Mouse (Mus musculus): ENCODE data around the gene Alk. TPM values are rescaled to one million over a fixed set of nuclear protein-coding genes. Genes with fewer than 3 reads are reported as not detected.

Alk gene
- polyA plus RNA-seq, 1 experiment from 2014 or later: 4.1 TPM

DNA sequence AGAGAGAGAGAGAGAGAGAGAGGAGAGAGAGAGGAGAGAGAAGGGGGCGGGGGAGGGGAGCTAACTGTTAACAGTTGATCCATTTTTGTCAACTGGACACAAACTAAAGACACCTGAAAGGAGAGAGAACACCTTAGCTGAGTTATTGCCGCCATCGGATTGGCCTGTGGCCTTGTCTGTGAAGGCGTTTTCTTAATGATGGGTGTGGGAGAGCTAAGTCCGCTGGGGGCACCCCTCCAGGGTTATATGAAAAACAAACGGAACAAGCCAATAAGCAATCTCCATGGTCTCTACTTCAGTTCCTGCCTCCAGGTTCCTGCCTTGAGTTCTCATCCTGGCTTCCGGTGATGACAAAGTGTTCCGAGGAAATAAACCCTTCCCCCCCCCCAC lies 734.2 kb downstream of the Alk start:
- Histone ChIP-seq H3K9me3 (no peaks in the 10 kb centered on the region), H3K4me2 (no peak overlapping the region), H3K9ac (no peak overlapping the region), H3K36me3 (no peaks in the 10 kb centered on the region), H3K4me1 (replicated peaks) (peaks cover 11% of the 10 kb centered on the region; the same call in 1 of the 2 replicates), H3K27me3 (peaks cover 4% of the 10 kb centered on the region; the same call in 1 of the 2 replicates), H3K27ac (replicated peaks) (no peak overlapping the region), H3K4me3 (no peak overlapping the region)
- WGBS: 90% methylated on average over 8 of the region's 8 CpGs
- ATAC-seq (ENCODE audit: low read depth): no peak

DNA sequence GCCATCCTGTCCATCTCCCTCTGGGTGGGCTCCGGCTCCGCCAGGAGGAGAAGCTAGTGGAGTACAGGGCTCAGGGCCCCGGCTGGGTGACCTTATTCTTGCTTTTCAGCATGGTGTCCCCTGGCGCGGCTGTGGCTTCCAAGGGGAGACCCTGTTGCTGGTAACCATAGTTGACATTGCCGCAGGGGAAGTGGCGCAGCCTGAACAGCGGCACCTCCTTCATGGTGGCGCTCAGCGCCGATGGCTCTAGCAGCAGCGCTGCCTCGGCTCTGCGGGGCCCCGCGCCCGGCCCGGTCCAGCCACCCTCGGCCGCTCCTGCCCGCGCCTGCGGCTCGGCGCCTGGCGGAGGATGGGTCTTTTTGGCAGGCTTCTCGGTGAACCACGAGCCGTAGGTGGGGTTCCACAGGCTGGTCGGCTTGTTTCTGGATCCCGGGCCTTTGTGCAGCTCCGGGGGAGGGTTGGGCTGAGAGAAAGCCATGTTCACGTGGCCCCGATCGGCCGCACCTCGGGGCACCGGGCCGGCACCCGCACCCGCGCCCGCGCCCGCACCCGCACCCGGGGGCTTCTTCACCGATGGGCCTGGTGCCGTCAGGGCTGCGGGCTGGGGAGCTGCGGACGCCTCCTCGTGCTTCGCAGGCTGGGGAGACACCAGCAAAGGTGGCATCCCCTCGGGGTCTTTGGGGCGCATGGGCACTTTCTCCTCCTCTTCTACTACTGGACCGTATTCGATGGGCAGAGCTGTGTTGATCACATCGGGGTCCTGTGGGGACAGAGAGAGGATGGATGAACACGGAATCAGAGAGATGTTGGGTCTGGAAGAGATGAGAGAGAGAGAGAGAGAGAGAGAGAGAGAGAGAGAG lies 734.8 kb downstream of the Alk start:
- ATAC-seq (ENCODE audit: low read depth): peak; percentile 81
- Histone ChIP-seq H3K9me3 (no peaks in the 10 kb centered on the region), H3K4me2 (peak overlapping the region; percentile 87), H3K27me3 (peaks cover 4% of the 10 kb centered on the region; the same call in 1 of the 2 replicates), H3K9ac (peak overlapping the region; percentile 82), H3K27ac (replicated peaks) (no peak overlapping the region), H3K36me3 (no peaks in the 10 kb centered on the region), H3K4me3 (peak overlapping the region; percentile 52), H3K4me1 (replicated peaks) (peaks cover 11% of the 10 kb centered on the region; the same call in 1 of the 2 replicates)
- 6% methylated on average over 60 of the region's 60 CpGs for WGBS

DNA sequence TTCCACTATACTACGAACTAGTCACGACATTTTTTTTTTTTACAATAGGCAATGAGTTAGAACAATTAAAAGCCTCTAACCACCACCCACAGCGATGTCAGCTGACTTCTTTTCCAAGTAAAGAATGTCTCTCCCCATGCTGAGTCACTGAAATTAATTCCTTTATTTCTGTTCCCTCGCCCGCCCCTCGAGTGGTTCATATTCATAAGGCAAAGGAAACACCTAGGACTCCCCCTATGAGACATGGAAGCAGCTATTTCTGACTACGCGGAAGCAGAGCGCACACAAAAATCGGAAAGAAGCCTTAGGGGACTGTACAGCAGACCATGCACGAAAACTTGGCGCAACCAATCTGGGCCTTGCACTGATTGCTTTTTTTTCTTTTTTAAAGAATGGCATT lies 735.6 kb downstream of the Alk start:
- no peak overlapping the region for H3K9ac ChIP-seq
- no peaks in the 10 kb centered on the region for H3K9me3 ChIP-seq
- WGBS: 67% methylated on average over 12 of the region's 12 CpGs
- H3K4me1 ChIP-seq (replicated peaks): peaks cover 11% of the 10 kb centered on the region; the same call in 1 of the 2 replicates
- H3K4me3 ChIP-seq: no peak overlapping the region
- no peaks in the 10 kb centered on the region for H3K36me3 ChIP-seq
- H3K27me3 ChIP-seq: peaks cover 4% of the 10 kb centered on the region; the same call in 1 of the 2 replicates
- H3K4me2 ChIP-seq: peak overlapping the region; percentile 87
- H3K27ac ChIP-seq (replicated peaks): no peak overlapping the region
- no peak for ATAC-seq (ENCODE audit: low read depth)

DNA sequence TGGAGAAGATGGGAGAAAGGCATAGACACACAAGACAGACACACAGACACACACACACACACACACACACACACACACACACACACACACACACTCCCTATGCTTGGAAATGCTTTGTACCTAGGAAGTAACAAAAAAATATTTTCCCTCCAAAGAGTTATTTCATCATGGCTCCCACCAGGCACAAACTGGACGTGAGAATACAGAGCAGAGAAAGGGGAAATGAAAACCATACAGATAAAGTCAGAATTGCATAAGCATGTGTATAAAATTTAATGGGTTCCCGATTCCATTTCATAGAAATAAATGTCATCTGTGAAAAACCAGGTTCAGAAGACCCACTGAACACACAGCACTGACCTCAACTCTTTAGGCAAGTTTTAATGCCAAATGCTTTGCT lies 736.5 kb downstream of the Alk start:
- no peak overlapping the region for H3K9ac ChIP-seq
- H3K4me3 ChIP-seq: no peak overlapping the region
- H3K27me3 ChIP-seq: peaks cover 4% of the 10 kb centered on the region; the same call in 1 of the 2 replicates
- H3K36me3 ChIP-seq: no peaks in the 10 kb centered on the region
- peaks cover 11% of the 10 kb centered on the region; the same call in 1 of the 2 replicates for H3K4me1 ChIP-seq (replicated peaks)
- no peak overlapping the region for H3K4me2 ChIP-seq
- 87% methylated on average over 2 of the region's 2 CpGs for WGBS
- no peak for ATAC-seq (ENCODE audit: low read depth)
- no peaks in the 10 kb centered on the region for H3K9me3 ChIP-seq
- no peak overlapping the region for H3K27ac ChIP-seq (replicated peaks)

DNA sequence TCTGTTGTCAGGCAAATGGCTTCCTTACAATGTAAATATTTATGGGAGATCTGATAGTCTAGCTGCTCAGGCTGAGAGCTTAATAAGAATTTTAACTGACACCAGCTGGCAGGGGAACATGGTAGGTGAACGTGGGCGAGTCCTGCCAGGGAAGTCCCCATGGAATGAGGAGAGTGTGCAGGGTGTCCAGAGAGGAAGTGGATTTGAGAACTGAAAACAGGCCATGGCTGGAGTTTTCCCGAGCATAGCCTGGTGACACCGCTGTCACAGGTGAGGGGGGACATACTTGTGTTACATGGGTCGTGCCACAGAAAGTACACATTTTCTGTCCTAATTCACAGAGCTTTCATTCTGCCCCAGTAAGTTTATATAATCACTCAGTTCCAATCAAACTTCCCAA lies 739.0 kb downstream of the Alk start:
- no peaks in the 10 kb centered on the region for H3K9me3 ChIP-seq
- no peak for ATAC-seq (ENCODE audit: low read depth)
- no peaks in the 10 kb centered on the region for H3K36me3 ChIP-seq
- peaks cover 11% of the 10 kb centered on the region; the same call in 1 of the 2 replicates for H3K4me1 ChIP-seq (replicated peaks)
- no peak overlapping the region for H3K4me3 ChIP-seq
- peaks cover 4% of the 10 kb centered on the region; the same call in 1 of the 2 replicates for H3K27me3 ChIP-seq
- no peak overlapping the region for H3K4me2 ChIP-seq
- H3K27ac ChIP-seq (replicated peaks): no peak overlapping the region
- WGBS: 80% methylated on average over 5 of the region's 5 CpGs
- H3K9ac ChIP-seq: no peak overlapping the region

DNA sequence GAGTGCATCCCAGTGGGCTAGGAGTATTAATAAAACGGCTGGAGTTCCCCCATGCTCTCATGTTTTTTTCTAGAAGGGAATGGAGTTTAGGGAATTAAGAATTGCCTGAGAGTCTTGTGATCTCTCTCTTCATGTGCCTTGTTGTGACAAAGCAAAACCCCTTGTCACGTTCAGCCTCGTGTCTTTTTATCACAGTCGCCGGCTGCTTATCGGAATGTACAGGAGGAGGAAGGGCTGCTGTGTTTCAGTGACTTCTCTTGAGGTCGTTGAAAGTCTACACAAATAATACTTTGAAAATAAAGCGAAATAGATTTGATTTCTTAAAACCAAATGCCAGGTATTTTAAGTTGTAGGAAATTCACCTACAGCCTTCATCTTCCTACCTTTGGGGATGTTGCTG lies 740.4 kb downstream of the Alk start:
- H3K9me3 ChIP-seq: no peaks in the 10 kb centered on the region
- H3K36me3 ChIP-seq: peaks cover 9% of the 10 kb centered on the region
- peaks cover 3% of the 10 kb centered on the region; the same call in 1 of the 2 replicates for H3K4me1 ChIP-seq (replicated peaks)
- H3K27me3 ChIP-seq: peaks cover 4% of the 10 kb centered on the region; the same call in 1 of the 2 replicates
- no peak overlapping the region for H3K27ac ChIP-seq (replicated peaks)
- H3K9ac ChIP-seq: no peak overlapping the region
- no peak overlapping the region for H3K4me3 ChIP-seq
- no peak for ATAC-seq (ENCODE audit: low read depth)
- H3K4me2 ChIP-seq: no peak overlapping the region
- WGBS: 88% methylated on average over 8 of the region's 8 CpGs

DNA sequence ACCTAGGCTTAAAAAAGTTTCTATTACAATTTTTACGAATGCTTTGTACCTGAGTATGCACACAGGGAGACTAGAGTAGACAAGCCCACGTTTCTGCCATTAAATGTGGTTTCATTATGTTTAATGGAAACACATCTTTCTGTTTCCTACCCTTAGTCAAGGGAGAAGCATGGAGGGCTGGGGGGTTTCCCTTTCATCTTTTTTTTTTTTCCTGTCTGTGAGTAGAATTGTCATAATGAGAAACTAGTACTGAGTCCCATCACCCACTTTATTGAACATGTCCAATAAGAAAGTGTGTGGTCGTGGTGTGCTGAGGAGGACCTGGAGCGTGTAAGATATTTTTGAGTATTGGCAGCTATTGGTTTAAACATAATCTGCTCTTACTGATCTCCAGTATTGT lies 741.5 kb downstream of the Alk start:
- Histone ChIP-seq H3K4me1 (replicated peaks) (no peaks in the 10 kb centered on the region), H3K27ac (replicated peaks) (no peak overlapping the region), H3K27me3 (no peaks in the 10 kb centered on the region), H3K4me3 (no peak overlapping the region), H3K36me3 (peaks cover 11% of the 10 kb centered on the region), H3K9me3 (no peaks in the 10 kb centered on the region), H3K4me2 (no peak overlapping the region), H3K9ac (no peak overlapping the region)
- WGBS: 90% methylated on average over 4 of the region's 4 CpGs
- no peak for ATAC-seq (ENCODE audit: low read depth)

DNA sequence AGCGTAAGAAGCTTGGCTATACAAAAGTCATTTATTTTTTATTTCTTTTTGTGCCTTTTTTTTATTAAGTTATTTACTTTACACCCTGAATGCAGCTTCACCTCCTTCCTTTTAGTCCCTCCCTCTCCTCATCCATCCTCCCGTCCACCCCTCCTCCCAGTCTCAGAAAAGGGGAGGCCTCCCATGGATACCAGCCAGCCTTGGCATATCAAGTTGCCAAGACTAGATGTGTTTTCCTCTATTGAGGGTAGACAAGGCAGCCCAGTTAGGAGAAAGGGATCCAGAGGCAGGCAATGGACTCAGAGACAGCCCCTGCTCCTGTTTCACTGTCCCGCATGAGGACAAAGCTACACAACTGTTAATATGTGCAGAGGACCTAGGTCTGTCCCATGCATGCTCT lies 742.2 kb downstream of the Alk start:
- no peak overlapping the region for H3K4me2 ChIP-seq
- H3K4me1 ChIP-seq (replicated peaks): no peaks in the 10 kb centered on the region
- no peaks in the 10 kb centered on the region for H3K9me3 ChIP-seq
- WGBS: 86% methylated on average over 3 of the region's 3 CpGs
- no peak overlapping the region for H3K27ac ChIP-seq (replicated peaks)
- peaks cover 11% of the 10 kb centered on the region for H3K36me3 ChIP-seq
- H3K9ac ChIP-seq: no peak overlapping the region
- H3K4me3 ChIP-seq: no peak overlapping the region
- H3K27me3 ChIP-seq: no peaks in the 10 kb centered on the region
- no peak for ATAC-seq (ENCODE audit: low read depth)

DNA sequence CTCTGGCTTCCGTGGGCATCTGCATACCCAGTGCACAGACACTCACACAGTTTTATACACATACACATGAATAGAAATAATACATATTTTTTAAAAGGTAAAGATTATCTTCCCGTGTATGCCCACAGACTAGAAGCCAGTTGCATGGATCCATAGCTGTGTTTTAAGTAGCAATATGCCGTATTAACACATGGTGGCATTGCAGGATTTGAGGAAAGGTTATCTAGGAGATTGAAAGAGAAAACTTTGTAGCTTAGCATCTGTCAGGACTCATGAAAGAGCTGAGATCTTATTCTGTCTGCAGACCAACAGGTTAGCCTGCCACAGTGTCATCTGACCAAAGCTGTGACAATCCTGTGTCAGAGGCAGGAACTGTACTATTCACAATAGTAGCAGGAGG lies 772.5 kb downstream of the Alk start:
- H3K4me1 ChIP-seq (replicated peaks): no peaks in the 10 kb centered on the region
- no peak overlapping the region for H3K27ac ChIP-seq (replicated peaks)
- no peaks in the 10 kb centered on the region for H3K27me3 ChIP-seq
- WGBS: 88% methylated on average over 3 of the region's 3 CpGs
- H3K9me3 ChIP-seq: no peaks in the 10 kb centered on the region
- H3K4me3 ChIP-seq: no peak overlapping the region
- peaks cover 38% of the 10 kb centered on the region for H3K36me3 ChIP-seq
- ATAC-seq (ENCODE audit: low read depth): no peak; the same call in 1 of the 2 replicates
- no peak overlapping the region for H3K9ac ChIP-seq
- H3K4me2 ChIP-seq: no peak overlapping the region

DNA sequence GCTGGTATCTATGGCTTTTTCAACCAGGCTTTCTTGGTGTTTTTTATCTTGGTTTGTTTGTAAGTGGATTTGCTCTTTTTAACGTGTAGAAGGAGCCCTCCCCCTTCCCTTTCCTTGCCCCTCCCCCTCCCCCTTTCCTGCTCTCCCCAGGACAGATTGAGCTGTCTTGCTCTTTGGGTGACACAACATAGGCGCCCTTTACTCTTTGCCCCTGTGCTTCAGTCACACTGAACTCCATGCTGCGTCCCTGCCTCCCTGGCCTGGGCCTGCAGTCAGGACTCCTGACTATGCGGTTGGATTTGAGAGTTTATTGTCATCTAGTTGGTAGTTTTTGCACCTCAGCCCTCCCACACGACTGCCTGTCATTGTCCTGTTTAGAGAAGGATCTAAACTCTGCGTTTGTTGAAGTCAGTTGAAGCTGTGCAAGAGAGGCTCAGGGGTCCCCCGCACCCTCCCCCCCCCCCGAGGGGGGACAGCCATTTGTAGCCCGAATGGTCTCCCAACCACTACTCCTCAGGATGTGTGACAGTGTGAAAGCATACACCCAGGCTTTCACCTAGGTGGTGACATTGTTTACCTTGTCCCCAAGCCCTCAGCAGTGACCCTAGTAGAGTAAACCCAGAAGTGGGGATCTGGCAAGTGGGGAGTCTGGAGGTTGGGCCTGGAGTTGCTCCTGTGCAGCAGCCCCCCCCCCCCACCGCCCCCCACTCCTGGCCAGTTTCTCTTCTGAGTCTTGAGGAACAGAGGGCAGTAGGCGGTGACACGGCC lies 775.6 kb downstream of the Alk start:
- H3K27ac ChIP-seq (replicated peaks): no peak overlapping the region
- H3K36me3 ChIP-seq: peaks cover 43% of the 10 kb centered on the region
- ATAC-seq (ENCODE audit: low read depth): no peak
- no peak overlapping the region for H3K4me3 ChIP-seq
- no peak overlapping the region for H3K9ac ChIP-seq
- H3K9me3 ChIP-seq: no peaks in the 10 kb centered on the region
- peaks cover 7% of the 10 kb centered on the region for H3K4me1 ChIP-seq (replicated peaks)
- H3K4me2 ChIP-seq: no peak overlapping the region
- H3K27me3 ChIP-seq: no peaks in the 10 kb centered on the region
- WGBS: 67% methylated on average over 12 of the region's 12 CpGs

DNA sequence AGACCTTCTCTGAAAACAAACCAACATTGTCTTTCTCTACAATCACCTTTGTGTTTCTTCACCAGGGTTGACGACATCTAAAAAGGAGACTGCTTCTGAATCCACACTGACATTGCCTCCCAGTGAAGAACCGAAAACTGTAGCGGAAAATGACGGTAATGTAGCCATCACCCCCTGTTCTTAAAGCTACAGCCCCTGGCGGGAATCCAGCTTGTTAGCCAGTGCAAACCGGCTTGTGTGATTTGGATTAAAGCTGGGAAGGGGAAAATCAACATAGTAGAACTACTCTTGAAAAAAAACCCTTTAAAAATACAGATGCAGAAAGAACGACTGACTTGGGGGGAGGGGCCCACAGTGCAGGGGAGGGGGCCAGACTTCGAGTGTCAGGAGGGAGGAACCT lies 776.8 kb downstream of the Alk start:
- 83% methylated on average over 8 of the region's 8 CpGs for WGBS
- no peak for ATAC-seq (ENCODE audit: low read depth)

DNA sequence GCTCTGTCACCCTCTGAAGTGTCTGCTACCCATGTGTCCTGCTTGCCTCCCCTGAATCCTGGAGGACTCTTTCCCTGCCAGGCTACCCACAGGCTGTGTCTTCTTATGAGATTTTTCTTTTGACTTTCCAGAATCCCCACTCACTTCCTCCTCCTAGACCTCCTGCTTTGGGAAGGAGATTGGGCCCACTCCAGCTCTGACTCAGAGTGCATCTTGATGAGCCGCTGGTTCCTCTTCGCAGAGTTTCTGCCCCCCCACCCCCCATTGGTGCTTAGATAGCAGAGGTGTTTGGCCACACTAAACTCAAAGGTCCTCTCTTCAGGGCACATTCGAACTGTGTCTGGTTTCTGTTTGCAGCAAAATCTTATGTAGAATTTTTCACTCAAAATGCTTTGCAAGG lies 777.8 kb downstream of the Alk start:
- H3K4me2 ChIP-seq: no peak overlapping the region
- H3K36me3 ChIP-seq: peaks cover 36% of the 10 kb centered on the region
- peaks cover 14% of the 10 kb centered on the region for H3K4me1 ChIP-seq (replicated peaks)
- no peak overlapping the region for H3K27ac ChIP-seq (replicated peaks)
- no peak for ATAC-seq (ENCODE audit: low read depth)
- no peak overlapping the region for H3K9ac ChIP-seq
- 89% methylated on average over 3 of the region's 3 CpGs for WGBS
- H3K9me3 ChIP-seq: no peaks in the 10 kb centered on the region
- no peak overlapping the region for H3K4me3 ChIP-seq
- H3K27me3 ChIP-seq: no peaks in the 10 kb centered on the region

More for the DNA sequence above, 776.8 kb downstream of the Alk start:
- no peaks in the 10 kb centered on the region for H3K9me3 ChIP-seq
- no peak overlapping the region for H3K27ac ChIP-seq (replicated peaks)
- no peak overlapping the region for H3K9ac ChIP-seq
- peaks cover 14% of the 10 kb centered on the region for H3K4me1 ChIP-seq (replicated peaks)
- H3K27me3 ChIP-seq: no peaks in the 10 kb centered on the region
- no peak overlapping the region for H3K4me2 ChIP-seq
- no peak overlapping the region for H3K4me3 ChIP-seq
- H3K36me3 ChIP-seq: peaks cover 41% of the 10 kb centered on the region
